Mouse (Mus musculus) olfactory bulb, adult 2 months (tissue): ENCODE measurements around the gene Ssc4d.

Experiments used
- CTCF ChIP-seq: fragments of 200-500 bp; IDR thresholded peaks from 2 replicates; pipeline ENCODE4 v1.5.1; 2012; ENCODE audit warnings: low read depth, mild to moderate bottlenecking, low read length, moderate library complexity; ENCODE audit not compliant: insufficient read depth
- POLR2A ChIP-seq: fragments of 200-500 bp; IDR thresholded peaks from 2 replicates; pipeline ENCODE4 v1.6.1; 2012; ENCODE audit warnings: mild to moderate bottlenecking, low read depth, low read length, moderate library complexity; ENCODE audit not compliant: insufficient read depth

- TF ChIP-seq CTCF (no peak), POLR2A (no peak)
Measured at GRCm38 (mm10) chr5:135987248-135987647, 12.9 kb upstream of the Ssc4d start.
